Mouse (Mus musculus) splenic B cell, adult 2 months (primary cell): ENCODE data around the gene Plxnd1.

Source experiments
- DNase-seq: peaks from one replicate; pipeline ENCODE4 v3.0.0-alpha.2; 2011; ENCODE audit warnings: low read depth, low spot score
- H3K27me3 ChIP-seq: 2 replicates; pipeline ENCODE4 v1.6.1; 2012; ENCODE audit warnings: mild to moderate bottlenecking, low read length, moderate library complexity, mixed read lengths; ENCODE audit not compliant: control insufficient read depth, poor library complexity, insufficient read depth, severe bottlenecking
- H3K36me3 ChIP-seq: 2 replicates; pipeline ENCODE4 v1.6.1; 2012; ENCODE audit warnings: mild to moderate bottlenecking, low read length, moderate library complexity, mixed read lengths; ENCODE audit not compliant: control insufficient read depth, poor library complexity, insufficient read depth, severe bottlenecking

Gene Plxnd1

DNA sequence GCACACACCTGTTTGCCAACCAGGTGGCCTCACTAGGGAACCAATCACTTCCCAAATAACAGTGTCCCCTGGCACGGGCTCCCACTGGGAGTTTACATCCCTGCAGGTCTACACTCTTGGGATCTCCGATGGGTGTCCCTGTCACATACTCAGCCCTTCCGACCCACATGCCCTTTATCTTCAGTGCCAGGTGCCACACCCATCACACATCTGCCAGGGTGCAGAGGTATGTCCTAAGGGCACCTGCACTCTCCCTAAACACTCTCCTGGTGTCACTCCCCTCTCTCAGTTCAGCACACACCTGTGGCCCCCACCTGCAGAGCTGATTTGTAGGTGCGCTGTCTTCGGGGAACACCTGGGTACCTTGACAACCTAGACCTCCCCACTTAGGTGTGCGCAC is 1.8 kb downstream of the Plxnd1 start:
- DNase-seq, result no peak
- Histone ChIP-seq H3K36me3 (no peaks in the 10 kb centered on the region), H3K27me3 (no peaks in the 10 kb centered on the region)

- no peak for DNase-seq
- Histone ChIP-seq H3K27me3 (no peaks in the 10 kb centered on the region), H3K36me3 (no peaks in the 10 kb centered on the region)
These were observed 2.8 kb downstream of the Plxnd1 start for GRCm38 (mm10) chr6:115991881-115992620.

- DNase-seq, result no peak
These were observed 3.5 kb downstream of the Plxnd1 start for GRCm38 (mm10) chr6:115991108-115991880.

GRCm38 (mm10) chr6:115990479-115990878 is 4.3 kb downstream of the Plxnd1 start:
- no peak for DNase-seq
- H3K27me3 ChIP-seq, result no peaks in the 10 kb centered on the region

More at GRCm38 (mm10) chr6:115991108-115991880, 3.5 kb downstream of the Plxnd1 start:
- Histone ChIP-seq H3K36me3 (no peaks in the 10 kb centered on the region), H3K27me3 (no peaks in the 10 kb centered on the region)

DNA sequence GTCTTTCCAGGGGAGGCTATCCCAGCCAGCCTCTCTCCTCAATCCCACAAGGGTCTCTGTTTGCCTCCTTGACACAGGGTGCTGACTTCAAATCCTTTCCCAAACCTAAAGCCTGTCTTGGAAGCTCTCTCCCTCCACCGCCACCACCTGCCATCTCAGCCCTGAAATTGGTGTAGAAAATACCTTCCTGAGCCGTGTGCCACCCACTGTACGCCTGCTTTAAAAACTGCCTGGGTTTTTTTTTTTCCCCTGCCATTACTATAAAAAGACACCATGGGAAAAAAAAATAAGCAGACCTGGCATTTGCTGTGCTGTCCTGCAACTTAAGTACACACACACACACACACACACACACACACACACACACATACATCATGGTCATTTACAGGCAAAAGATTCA is 4.7 kb downstream of the Plxnd1 start:
- no peaks in the 10 kb centered on the region for H3K27me3 ChIP-seq
- DNase-seq, result no peak
- H3K36me3 ChIP-seq, result no peaks in the 10 kb centered on the region

More at GRCm38 (mm10) chr6:115990479-115990878, 4.3 kb downstream of the Plxnd1 start:
- no peaks in the 10 kb centered on the region for H3K36me3 ChIP-seq

- peak; percentile 58 for DNase-seq
These were observed 5.2 kb downstream of the Plxnd1 start for GRCm38 (mm10) chr6:115989607-115990006.

GRCm38 (mm10) chr6:115989032-115989431 is 5.8 kb downstream of the Plxnd1 start:
- H3K36me3 ChIP-seq, result no peaks in the 10 kb centered on the region
- peak; percentile 69 for DNase-seq

More at GRCm38 (mm10) chr6:115989607-115990006, 5.2 kb downstream of the Plxnd1 start:
- no peaks in the 10 kb centered on the region for H3K36me3 ChIP-seq
- H3K27me3 ChIP-seq, result no peaks in the 10 kb centered on the region

GRCm38 (mm10) chr6:115987096-115987747 is 7.6 kb downstream of the Plxnd1 start:
- peak; percentile 60 for DNase-seq
- Histone ChIP-seq H3K36me3 (no peaks in the 10 kb centered on the region), H3K27me3 (no peaks in the 10 kb centered on the region)

More at GRCm38 (mm10) chr6:115989032-115989431, 5.8 kb downstream of the Plxnd1 start:
- H3K27me3 ChIP-seq, result no peaks in the 10 kb centered on the region

DNA sequence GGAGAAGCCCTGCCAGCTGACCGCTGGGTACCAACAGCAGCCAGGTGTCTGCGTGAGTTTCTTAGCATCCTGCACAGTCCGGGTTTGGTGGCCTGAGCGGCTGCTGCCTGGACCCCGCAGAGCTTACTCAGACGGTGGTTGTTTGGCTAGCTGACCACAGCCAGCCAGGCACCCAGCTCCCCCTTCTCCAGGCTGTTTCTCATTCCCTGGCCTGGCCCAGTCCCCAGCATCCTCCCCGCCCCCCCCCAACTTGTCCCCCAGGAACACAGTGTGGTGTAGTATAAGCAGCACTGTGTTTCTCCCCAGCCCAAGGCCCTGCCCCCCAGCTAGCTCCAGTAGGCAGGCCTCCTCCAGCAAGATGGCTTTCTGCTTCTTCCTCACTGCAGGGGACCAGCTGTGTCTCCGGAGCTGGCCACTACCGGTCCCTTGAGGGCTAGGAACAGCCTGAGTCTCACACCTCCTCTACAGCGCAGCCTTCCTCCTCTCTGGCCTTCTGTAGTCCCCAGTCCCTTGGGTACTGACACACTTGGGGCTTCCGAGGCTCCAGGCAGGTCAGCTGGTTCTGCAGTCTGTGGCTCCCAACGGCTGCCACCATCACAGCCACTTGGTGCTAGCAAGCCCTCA is 8.2 kb downstream of the Plxnd1 start:
- Histone ChIP-seq H3K27me3 (no peaks in the 10 kb centered on the region), H3K36me3 (no peaks in the 10 kb centered on the region)
- DNase-seq, result peak; percentile 27

GRCm38 (mm10) chr6:115985622-115986021 is 9.2 kb downstream of the Plxnd1 start:
- no peak for DNase-seq
- Histone ChIP-seq H3K27me3 (no peaks in the 10 kb centered on the region), H3K36me3 (no peaks in the 10 kb centered on the region)

DNA sequence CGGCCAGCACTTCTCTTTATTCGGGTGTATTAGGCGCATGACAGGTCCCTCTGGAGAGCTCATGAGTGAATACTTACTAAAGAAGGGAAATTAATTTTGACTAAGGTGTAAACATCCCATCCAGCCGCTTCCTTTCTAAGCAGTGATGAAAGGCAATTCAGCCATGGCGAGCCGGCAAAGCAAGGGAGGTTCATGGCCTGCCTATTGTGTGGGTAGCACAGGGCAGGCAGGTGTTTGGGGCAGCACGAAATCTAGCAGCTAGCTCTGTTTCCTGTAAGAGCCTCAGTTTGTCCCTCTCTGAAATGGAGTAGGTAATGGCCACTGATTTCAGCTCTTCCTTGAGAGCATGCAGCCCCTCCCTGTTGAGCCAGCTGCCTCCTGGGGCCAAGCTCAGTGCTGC is 10.2 kb downstream of the Plxnd1 start:
- no peaks in the 10 kb centered on the region for H3K27me3 ChIP-seq
- no peak for DNase-seq
- no peaks in the 10 kb centered on the region for H3K36me3 ChIP-seq

GRCm38 (mm10) chr6:115983306-115984038 is 11.3 kb downstream of the Plxnd1 start:
- DNase-seq, result no peak
- no peaks in the 10 kb centered on the region for H3K36me3 ChIP-seq
- no peaks in the 10 kb centered on the region for H3K27me3 ChIP-seq

DNA sequence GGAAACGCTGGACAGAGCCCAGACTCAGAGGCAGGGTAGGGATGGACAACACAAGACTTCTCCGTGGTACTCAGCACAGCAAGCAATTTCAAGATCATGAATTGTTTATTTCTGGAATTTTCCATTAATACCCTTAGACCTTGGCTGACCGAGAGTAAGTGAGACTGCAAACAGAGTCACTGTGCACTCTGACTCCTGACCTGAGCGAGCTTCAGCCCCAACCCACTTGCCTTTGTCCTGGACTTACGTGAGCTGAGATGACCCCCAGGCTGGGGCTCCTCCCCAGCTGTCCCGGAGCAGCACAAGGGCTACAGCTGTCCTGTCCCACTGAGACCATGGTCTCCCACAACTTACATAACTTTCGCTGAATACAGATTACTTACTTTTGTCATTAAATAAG is 11.9 kb downstream of the Plxnd1 start:
- DNase-seq, result no peak
- H3K36me3 ChIP-seq, result no peaks in the 10 kb centered on the region
- no peaks in the 10 kb centered on the region for H3K27me3 ChIP-seq

DNA sequence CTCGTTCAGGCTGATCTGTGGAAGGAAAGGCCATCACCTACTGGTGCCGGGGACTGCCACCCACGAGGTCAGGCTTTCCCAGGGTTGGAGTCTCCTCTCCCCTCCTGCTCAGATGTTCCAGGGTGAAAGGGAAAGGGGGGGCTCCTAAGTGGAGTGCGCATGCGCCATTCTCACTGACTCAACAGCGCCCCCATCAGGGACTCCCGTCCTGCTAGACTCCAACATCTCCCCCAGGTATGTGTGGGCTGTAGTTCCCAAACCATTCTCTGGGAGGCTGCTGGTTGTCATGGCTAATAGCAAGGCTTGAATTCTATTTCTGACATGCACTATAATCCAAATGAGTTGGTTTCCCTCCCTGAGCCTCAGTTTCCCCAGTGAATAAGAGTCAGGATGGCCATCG is 16.2 kb downstream of the Plxnd1 start:
- DNase-seq, result peak; percentile 16
- Histone ChIP-seq H3K36me3 (no peaks in the 10 kb centered on the region), H3K27me3 (no peaks in the 10 kb centered on the region)
